Mouse (Mus musculus) liver, embryonic 14.5 days (tissue): ENCODE measurements around the gene Top3a.

Experiments used
- CTCF ChIP-seq: IDR thresholded peaks from 2 replicates; pipeline ENCODE4 v1.5.1; 2016; ENCODE audit warnings: antibody characterized with exemption, low read depth, control low read depth
- EP300 ChIP-seq: IDR thresholded peaks from 2 replicates; pipeline ENCODE4 v1.6.1; 2016; ENCODE audit warnings: antibody characterized with exemption, low read depth

- peak; percentile 89 for TF ChIP-seq CTCF
- no peak for TF ChIP-seq EP300
Observed at GRCm38 (mm10) chr11:60703131-60703530, 74.0 kb downstream of the Top3a start.
